In genomic region chr10:105574695-105575660, GRCm38 (mm10) we compare ENCODE assay signal across 8 mouse cellular contexts. TPM values are rescaled to one million over a fixed set of nuclear protein-coding genes. Genes with fewer than 3 reads are reported as not detected.
A peak's percentile ranks its signal among the peaks of the same experiment; 100 is the strongest.
DNase-seq lines count a peak whose midpoint lies in the region; ATAC-seq and TF ChIP-seq lines count a peak whose summit lies in the region.

No protein-coding gene starts in this region.

- DNase-seq in G1E (ENCODE audit: low spot score) = peak; percentile 62
- peak; percentile 94 to 97 for DNase-seq in cerebellum, adult 18-20 months
- peak; percentile 97 for DNase-seq in heart, postnatal 4 days
- peak; percentile 88 to 91 for DNase-seq in layer of hippocampus, adult 8-10 months (ENCODE audit: low spot score in 2 of 2)
- peak; percentile 84 for DNase-seq in ovary, adult 18-20 months (ENCODE audit: low spot score)
- DNase-seq in thymus, postnatal 0 days (ENCODE audit: low spot score) = peak; percentile 84

- peak overlapping the region; percentile 94 for H3K4me2 ChIP-seq in forebrain, embryonic 16.5 days (ENCODE audit: low read length)
- H3K4me2 ChIP-seq in lung, embryonic 15.5 days = peak overlapping the region; percentile 92

- H3K36me3 ChIP-seq in G1E (replicated peaks) = peaks cover 2% of the 10 kb centered on the region
- H3K36me3 ChIP-seq in forebrain, embryonic 16.5 days (ENCODE audit: control insufficient read depth, insufficient read depth) = no peaks in the 10 kb centered on the region
- no peaks in the 10 kb centered on the region for H3K36me3 ChIP-seq in lung, embryonic 15.5 days

- TF ChIP-seq CTCF in G1E (IDR thresholded peaks at IDR 0.05; ENCODE audit: low read depth, low read length) = peak; percentile 82

- peak; percentile 59 for ATAC-seq in G1E (ENCODE audit: extremely low read depth, insufficient number of reproducible peaks, low FRiP score, poor library complexity, severe bottlenecking)
- ATAC-seq in forebrain, embryonic 16.5 days = peak; percentile 70
- peak; percentile 82 for ATAC-seq in lung, embryonic 15.5 days (ENCODE audit: borderline replicate concordance, extremely low read depth, low FRiP score, low TSS enrichment)

- H3K4me1 ChIP-seq in G1E (ENCODE audit: insufficient read depth, low read depth, low read length) = peaks cover 69% of the 10 kb centered on the region
- peaks cover 27% of the 10 kb centered on the region for H3K4me1 ChIP-seq in forebrain, embryonic 16.5 days (replicated peaks; ENCODE audit: control insufficient read depth, insufficient read depth, low read length)
- peaks cover 8% of the 10 kb centered on the region for H3K4me1 ChIP-seq in lung, embryonic 15.5 days

- no peaks in the 10 kb centered on the region for H3K27me3 ChIP-seq in G1E (ENCODE audit: insufficient read depth, low read length)
- no peaks in the 10 kb centered on the region for H3K27me3 ChIP-seq in forebrain, embryonic 16.5 days (replicated peaks; ENCODE audit: control insufficient read depth, insufficient read depth, low read length)
- H3K27me3 ChIP-seq in lung, embryonic 15.5 days = no peaks in the 10 kb centered on the region

- H3K9ac ChIP-seq in forebrain, embryonic 16.5 days (replicated peaks; ENCODE audit: low read depth, low read length) = peak overlapping the region; percentile 86
- H3K9ac ChIP-seq in lung, embryonic 15.5 days = peak overlapping the region; percentile 65

- peak overlapping the region; percentile 81 for H3K4me3 ChIP-seq in G1E (ENCODE audit: low read depth, low read length)
- H3K4me3 ChIP-seq in forebrain, embryonic 16.5 days (replicated peaks; ENCODE audit: low read length) = peak overlapping the region; percentile 76
- peak overlapping the region; percentile 64 for H3K4me3 ChIP-seq in lung, embryonic 15.5 days

- under 1% methylated on average over 44 of the region's 44 CpGs for whole genome bisulfite sequencing in forebrain, embryonic 16.5 days
- under 1% methylated on average over 44 of the region's 44 CpGs for WGBS in lung, embryonic 15.5 days

- H3K27ac ChIP-seq in forebrain, embryonic 16.5 days (ENCODE audit: low read length) = peak overlapping the region; percentile 87
- peak overlapping the region; percentile 80 for H3K27ac ChIP-seq in lung, embryonic 15.5 days

- no peaks in the 10 kb centered on the region for H3K9me3 ChIP-seq in G1E (replicated peaks)
- no peaks in the 10 kb centered on the region for H3K9me3 ChIP-seq in forebrain, embryonic 16.5 days (ENCODE audit: control insufficient read depth, low read length)
- no peaks in the 10 kb centered on the region for H3K9me3 ChIP-seq in lung, embryonic 15.5 days

RNA-seq across cellular contexts. Expression of gene Tmtc2, which starts 0.7 kb away (rescaled TPM):
- 14.4 and 15.2 TPM in 2 replicates for total RNA-seq in G1E (2014; fragmentation: Nextera tagmentation)
- 5.3 and 6.0 TPM in 2 replicates for total RNA-seq in G1E (2017)
- polyA plus RNA-seq in G1E (2012) = 0.75 and 0.86 TPM in 2 replicates
- 6.1 and 7.2 TPM in 2 replicates for polyA plus RNA-seq in forebrain, embryonic 16.5 days (2015; fragmentation: Nextera tagmentation; extraction: Ambion mirVana)
- total RNA-seq in heart, postnatal 4 days (2021) = 1 to 10 TPM; 5.5 to 7.6 TPM
- total RNA-seq in layer of hippocampus, adult 8-10 months (2022) = 10 to 100 TPM in 3 of 4 experiments, 1 to 10 TPM in 1; 9.7 to 11.9 (median 10.9) TPM
- polyA plus RNA-seq in lung, embryonic 15.5 days (2015; fragmentation: Nextera tagmentation; extraction: Ambion mirVana) = 8.4 and 9.7 TPM in 2 replicates
- 0.55 and 0.65 TPM in 2 replicates for polyA plus RNA-seq in thymus, postnatal 0 days (2015; fragmentation: Nextera tagmentation; extraction: Ambion mirVana)

Comparison
In these comparisons a context has a peak if more than half of its experiments do, and no peak if none do; other contexts are left out.
1. Peak in every context shown above with its lines: DNase-seq, ATAC-seq, H3K4me3 ChIP-seq and H3K27ac ChIP-seq.